Mouse (Mus musculus) embryonic fibroblast, embryonic 13.5 days (primary cell): ENCODE results near the gene Ffar4.

Source experiments
- CTCF ChIP-seq: IDR thresholded peaks from 2 replicates; pipeline ENCODE4 v1.5.1; 2011; ENCODE audit warnings: mild to moderate bottlenecking, control low read depth, low read length, moderate library complexity, borderline replicate concordance; ENCODE audit not compliant: insufficient read depth
- POLR2A ChIP-seq: IDR thresholded peaks from 2 replicates; pipeline ENCODE4 v1.6.1; 2011; ENCODE audit warnings: low read depth, mild to moderate bottlenecking, control low read depth, low read length, moderate library complexity

DNA sequence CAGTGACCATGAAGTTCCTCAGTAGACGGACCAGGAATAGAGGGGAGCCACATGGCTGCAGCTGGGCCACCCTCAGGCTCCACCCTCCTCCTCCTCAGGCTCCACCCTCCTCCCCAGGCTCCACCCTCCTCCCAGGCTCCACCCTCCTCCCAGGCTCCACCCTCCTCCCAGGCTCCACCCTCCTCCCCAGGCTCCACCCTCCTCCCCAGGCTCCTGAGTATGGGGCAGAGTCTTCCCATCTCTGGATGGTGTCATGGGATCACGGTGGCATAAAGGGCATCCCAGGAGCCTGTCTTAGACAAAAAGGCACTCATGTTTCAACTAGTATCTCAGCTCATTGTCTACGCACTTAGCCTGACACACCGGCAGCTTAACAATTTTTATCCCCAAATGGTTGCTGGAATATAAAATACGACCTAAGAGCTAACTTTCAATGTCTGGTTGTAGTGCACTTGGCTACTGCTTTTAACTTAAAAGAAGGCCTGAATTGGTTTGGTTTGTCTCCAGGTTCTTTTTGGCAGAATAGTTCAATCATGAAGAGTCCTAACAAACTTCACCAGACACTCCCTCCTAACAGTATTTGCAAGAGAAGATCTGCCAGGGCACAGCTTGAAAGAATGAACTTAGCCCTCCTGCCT, 23.4 kb downstream of the Ffar4 start:
- TF ChIP-seq CTCF (no peak), POLR2A (no peak)
